Mouse (Mus musculus): Measurements from ENCODE around the gene Msantd3. TPM values are rescaled to one million over a fixed set of nuclear protein-coding genes. Genes with fewer than 3 reads are reported as not detected.
A peak's percentile ranks its signal among the peaks of the same experiment; 100 is the strongest.

Msantd3 gene
- total RNA-seq, 1 experiment, result 41.7 TPM

GRCm38 (mm10) chr4:48585241-48586098 is 45.7 kb downstream of the Msantd3 start:
- no peak for DNase-seq (ENCODE audit: low read depth, low spot score)
- H3K9me3 ChIP-seq (ENCODE audit: control insufficient read depth, insufficient read depth, low read depth, low read length), result no peaks in the 10 kb centered on the region
- TF ChIP-seq HCFC1 (IDR thresholded peaks at IDR 0.05; ENCODE audit: borderline replicate concordance, insufficient read depth, low read length) (no peak), ZC3H11A (IDR thresholded peaks at IDR 0.05; ENCODE audit: borderline replicate concordance, low read depth, low read length) (no peak), ZNF384 (IDR thresholded peaks at IDR 0.05; ENCODE audit: low read depth, low read length) (no peak)
- in situ Hi-C loops (cut with MboI; ENCODE audit: low sequenced_read_pairs in 2 of 2, unreplicated experiment in 2 of 2), result no loop called here
- H3K4me1 ChIP-seq (ENCODE audit: control insufficient read depth in 2 of 2, insufficient read depth in 2 of 2, low read length in 2 of 2, poor library complexity in 1 of 2), result peaks cover 10 to 11% of the 10 kb centered on the region in 2 experiments
- H3K36me3 ChIP-seq (ENCODE audit: control insufficient read depth, insufficient read depth, low read length, poor library complexity, severe bottlenecking), result peaks cover 5% of the 10 kb centered on the region
- H3K4me3 ChIP-seq (ENCODE audit: insufficient read depth in 1 of 2, low read depth in 1 of 2, low read length in 2 of 2, poor library complexity in 1 of 2, severe bottlenecking in 1 of 2), result peak overlapping the region; percentile 80 to 81
- peak overlapping the region; percentile 78 for H3K9ac ChIP-seq (ENCODE audit: insufficient read depth, low read depth, low read length, poor library complexity, severe bottlenecking)
- H3K27ac ChIP-seq (ENCODE audit: insufficient read depth, low read depth, low read length, poor library complexity, severe bottlenecking), result peak overlapping the region; percentile 59

GRCm38 (mm10) chr4:48586099-48586821 is 46.5 kb downstream of the Msantd3 start:
- Histone ChIP-seq H3K9ac (ENCODE audit: insufficient read depth, low read depth, low read length, poor library complexity, severe bottlenecking) (peak overlapping the region; percentile 78), H3K4me1 (ENCODE audit: control insufficient read depth in 2 of 2, insufficient read depth in 2 of 2, low read length in 2 of 2, poor library complexity in 1 of 2) (peaks cover 9 to 11% of the 10 kb centered on the region in 2 experiments; a peak in 3 of 4 replicates), H3K27ac (ENCODE audit: insufficient read depth, low read depth, low read length, poor library complexity, severe bottlenecking) (peak overlapping the region; percentile 59), H3K9me3 (ENCODE audit: control insufficient read depth, insufficient read depth, low read depth, low read length) (no peaks in the 10 kb centered on the region), H3K4me3 (ENCODE audit: insufficient read depth in 1 of 2, low read depth in 1 of 2, low read length in 2 of 2, poor library complexity in 1 of 2, severe bottlenecking in 1 of 2) (peak overlapping the region; percentile 80 to 81), H3K36me3 (ENCODE audit: control insufficient read depth, insufficient read depth, low read length, poor library complexity, severe bottlenecking) (peaks cover 5% of the 10 kb centered on the region)
- in situ Hi-C loops (cut with MboI; ENCODE audit: low sequenced_read_pairs in 2 of 2, unreplicated experiment in 2 of 2), result no loop called here
- TF ChIP-seq HCFC1 (IDR thresholded peaks at IDR 0.05; ENCODE audit: borderline replicate concordance, insufficient read depth, low read length) (no peak), ZNF384 (IDR thresholded peaks at IDR 0.05; ENCODE audit: low read depth, low read length) (no peak), CHD2 (IDR thresholded peaks at IDR 0.05; ENCODE audit: low read depth, low read length) (no peak), ZC3H11A (IDR thresholded peaks at IDR 0.05; ENCODE audit: borderline replicate concordance, low read depth, low read length) (no peak), MAFK (IDR thresholded peaks at IDR 0.05; ENCODE audit: insufficient read depth, low read depth, low read length) (no peak)
- DNase-seq (ENCODE audit: low read depth, low spot score), result peak; percentile 38

- no peak for TF ChIP-seq CHD2 (IDR thresholded peaks at IDR 0.05; ENCODE audit: low read depth, low read length)
- no peak for TF ChIP-seq MAFK (IDR thresholded peaks at IDR 0.05; ENCODE audit: insufficient read depth, low read depth, low read length)
- no peak for TF ChIP-seq ZNF384 (IDR thresholded peaks at IDR 0.05; ENCODE audit: low read depth, low read length)
- no peak for TF ChIP-seq HCFC1 (IDR thresholded peaks at IDR 0.05; ENCODE audit: borderline replicate concordance, insufficient read depth, low read length)
- no peak for TF ChIP-seq ZC3H11A (IDR thresholded peaks at IDR 0.05; ENCODE audit: borderline replicate concordance, low read depth, low read length)
- H3K4me1 ChIP-seq (ENCODE audit: control insufficient read depth in 2 of 2, insufficient read depth in 2 of 2, low read length in 2 of 2, poor library complexity in 1 of 2), result peaks cover 8 to 12% of the 10 kb centered on the region in 2 experiments; a peak in 3 of 4 replicates
- no peaks in the 10 kb centered on the region for H3K9me3 ChIP-seq (ENCODE audit: control insufficient read depth, insufficient read depth, low read depth, low read length)
- H3K9ac ChIP-seq (ENCODE audit: insufficient read depth, low read depth, low read length, poor library complexity, severe bottlenecking), result no peak overlapping the region
- H3K4me3 ChIP-seq (ENCODE audit: insufficient read depth in 1 of 2, low read depth in 1 of 2, low read length in 2 of 2, poor library complexity in 1 of 2, severe bottlenecking in 1 of 2), result no peak overlapping the region
- in situ Hi-C loops (cut with MboI; ENCODE audit: low sequenced_read_pairs in 2 of 2, unreplicated experiment in 2 of 2), result no loop called here
- H3K27ac ChIP-seq (ENCODE audit: insufficient read depth, low read depth, low read length, poor library complexity, severe bottlenecking), result no peak overlapping the region
- DNase-seq (ENCODE audit: low read depth, low spot score), result no peak
- peaks cover 5% of the 10 kb centered on the region for H3K36me3 ChIP-seq (ENCODE audit: control insufficient read depth, insufficient read depth, low read length, poor library complexity, severe bottlenecking)
These were observed 47.8 kb downstream of the Msantd3 start for GRCm38 (mm10) chr4:48587526-48587925.

GRCm38 (mm10) chr4:48588576-48588975 is 48.8 kb downstream of the Msantd3 start:
- Histone ChIP-seq H3K4me1 (ENCODE audit: control insufficient read depth in 2 of 2, insufficient read depth in 2 of 2, low read length in 2 of 2, poor library complexity in 1 of 2) (peaks cover 4 to 15% of the 10 kb centered on the region in 2 experiments; a peak in 3 of 4 replicates), H3K9ac (ENCODE audit: insufficient read depth, low read depth, low read length, poor library complexity, severe bottlenecking) (no peak overlapping the region), H3K36me3 (ENCODE audit: control insufficient read depth, insufficient read depth, low read length, poor library complexity, severe bottlenecking) (peaks cover 7% of the 10 kb centered on the region), H3K9me3 (ENCODE audit: control insufficient read depth, insufficient read depth, low read depth, low read length) (no peaks in the 10 kb centered on the region), H3K4me3 (ENCODE audit: insufficient read depth in 1 of 2, low read depth in 1 of 2, low read length in 2 of 2, poor library complexity in 1 of 2, severe bottlenecking in 1 of 2) (no peak overlapping the region), H3K27ac (ENCODE audit: insufficient read depth, low read depth, low read length, poor library complexity, severe bottlenecking) (no peak overlapping the region)
- TF ChIP-seq ZNF384 (IDR thresholded peaks at IDR 0.05; ENCODE audit: low read depth, low read length) (0 out of 2 replicates have a peak, but pooled peaks have one; percentile 33), MAFK (IDR thresholded peaks at IDR 0.05; ENCODE audit: insufficient read depth, low read depth, low read length) (no peak)
- in situ Hi-C loops (cut with MboI; ENCODE audit: low sequenced_read_pairs in 2 of 2, unreplicated experiment in 2 of 2), result no loop called here
- DNase-seq (ENCODE audit: low read depth, low spot score), result no peak
